Mouse (Mus musculus): ENCODE results near the gene Gars.

DNA sequence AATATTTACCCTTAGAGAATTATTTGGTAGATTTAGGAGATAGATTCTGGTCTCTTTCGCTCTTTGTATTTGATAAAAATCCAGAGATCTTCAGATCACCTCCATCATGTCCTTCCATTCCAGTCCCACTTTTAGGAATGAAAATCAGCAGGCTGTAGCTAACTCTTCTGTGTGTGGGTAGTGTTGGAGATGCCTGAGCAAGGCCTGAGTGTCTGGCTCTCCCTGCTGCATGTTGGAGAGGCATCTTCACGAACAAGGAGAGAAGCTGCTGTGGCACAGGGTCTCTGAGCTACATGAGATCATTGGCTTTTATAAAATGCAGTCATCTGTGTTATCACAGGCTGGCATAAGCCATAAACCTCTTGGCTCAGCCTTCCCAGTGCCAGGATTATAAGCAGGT, 28.1 kb downstream of the Gars start:
- TF ChIP-seq POLR2A (IDR thresholded peaks at IDR 0.05; ENCODE audit: insufficient read depth, low read depth, low read length) (no peak), CTCF (IDR thresholded peaks at IDR 0.05; ENCODE audit: insufficient read depth, low read depth, low read length) (no peak)

Data from olfactory bulb, adult 2 months (tissue).